17 mouse cellular contexts compared by ENCODE assay signal in genomic region chr13:45429239-45429638, GRCm38 (mm10). TPM values are rescaled to one million over a fixed set of nuclear protein-coding genes. Genes with fewer than 3 reads are reported as not detected.
DNase-seq lines count a peak whose midpoint lies in the region; ATAC-seq lines count a peak whose summit lies in the region.
"Had no signal": no experiment of that assay in that cellular context is flagged by ENCODE, and none has a peak within 500 bp of the region (broad histone marks: within the 10 kb centered on the region; RNA-seq: fewer than 3 reads in every experiment).

No protein-coding gene starts in this region.

- H3K4me2 ChIP-seq in heart, embryonic 13.5 days = peak overlapping the region; percentile 34
- no peak overlapping the region for H3K4me2 ChIP-seq in lung, embryonic 15.5 days
- no peak overlapping the region for H3K4me2 ChIP-seq in embryonic facial prominence, embryonic 11.5 days (ENCODE audit: low read depth, low read length)
- H3K4me2 ChIP-seq in heart, embryonic 16.5 days (ENCODE audit: low read depth, low read length) = peak overlapping the region; percentile 37
- H3K4me2 ChIP-seq: forebrain, embryonic 13.5 days; neural tube, embryonic 13.5 days had no signal

- no peaks in the 10 kb centered on the region for H3K36me3 ChIP-seq in heart, embryonic 13.5 days
- H3K36me3 ChIP-seq in lung, embryonic 15.5 days = no peaks in the 10 kb centered on the region
- no peaks in the 10 kb centered on the region for H3K36me3 ChIP-seq in embryonic facial prominence, embryonic 11.5 days (replicated peaks; ENCODE audit: control insufficient read depth, insufficient read depth, low read depth, low read length)
- no peaks in the 10 kb centered on the region for H3K36me3 ChIP-seq in heart, embryonic 16.5 days (ENCODE audit: control insufficient read depth, insufficient read depth)
- H3K36me3 ChIP-seq: neural tube, embryonic 13.5 days had no signal

- DNase-seq in heart, postnatal 25 days (ENCODE audit: low spot score) = no peak
- no peak for DNase-seq in lung, postnatal 25 days (ENCODE audit: low spot score)
- no peak for DNase-seq in embryonic facial prominence, embryonic 11.5 days (ENCODE audit: low spot score)
- no peak for DNase-seq in left cerebral cortex, postnatal 25 days (ENCODE audit: low spot score in 2 of 2)
- DNase-seq in layer of hippocampus, adult 11-12 months (ENCODE audit: low spot score) = no peak
- DNase-seq: adrenal gland, adult 8-10 months; kidney, postnatal 25 days; liver; thymus, adult 2 months had no signal

- H3K9ac ChIP-seq in heart, embryonic 13.5 days = peak overlapping the region; percentile 52
- no peak overlapping the region for H3K9ac ChIP-seq in lung, embryonic 15.5 days
- 0 out of 2 replicates have a peak overlapping the region, but pooled peaks have one; percentile 18 for H3K9ac ChIP-seq in embryonic facial prominence, embryonic 11.5 days (replicated peaks; ENCODE audit: low read length)
- H3K9ac ChIP-seq in heart, embryonic 16.5 days (ENCODE audit: low read length) = peak overlapping the region; percentile 44; the same call in 1 of the 2 replicates
- H3K9ac ChIP-seq: forebrain, embryonic 13.5 days; neural tube, embryonic 13.5 days had no signal

- H3K4me3 ChIP-seq in heart, embryonic 13.5 days = no peak overlapping the region
- no peak overlapping the region for H3K4me3 ChIP-seq in lung, embryonic 15.5 days
- no peak overlapping the region for H3K4me3 ChIP-seq in embryonic facial prominence, embryonic 11.5 days (ENCODE audit: low read depth, low read length)
- no peak overlapping the region for H3K4me3 ChIP-seq in heart, embryonic 16.5 days (ENCODE audit: low read length)
- H3K4me3 ChIP-seq: forebrain, embryonic 13.5 days; neural tube, embryonic 13.5 days had no signal

- peak overlapping the region; percentile 67 for H3K27ac ChIP-seq in heart, embryonic 13.5 days (replicated peaks)
- peak overlapping the region; percentile 52; the same call in 1 of the 2 replicates for H3K27ac ChIP-seq in lung, embryonic 15.5 days
- H3K27ac ChIP-seq in embryonic facial prominence, embryonic 11.5 days (replicated peaks; ENCODE audit: low read depth, low read length) = no peak overlapping the region
- peak overlapping the region; percentile 64 for H3K27ac ChIP-seq in heart, embryonic 16.5 days (ENCODE audit: low read length)
- H3K27ac ChIP-seq: forebrain, embryonic 13.5 days; macrophage; neural tube, embryonic 13.5 days had no signal

- no peak for ATAC-seq in heart, embryonic 13.5 days (ENCODE audit: extremely low read depth, insufficient number of reproducible peaks, low FRiP score, low TSS enrichment)
- no peak for ATAC-seq in lung, embryonic 15.5 days (ENCODE audit: borderline replicate concordance, extremely low read depth, low FRiP score, low TSS enrichment)
- ATAC-seq in embryonic facial prominence, embryonic 11.5 days (replicated peaks; ENCODE audit: insufficient number of reproducible peaks, low FRiP score, low TSS enrichment, low read depth) = no peak
- ATAC-seq in heart, embryonic 16.5 days (replicated peaks; ENCODE audit: extremely low read depth, insufficient read depth, low FRiP score) = no peak
- ATAC-seq: CD4-positive, CD25-positive, alpha-beta regulatory T cell, adult 4 months; forebrain, embryonic 13.5 days; Patski had no signal

- 31% methylated on average over 11 of the region's 11 CpGs for WGBS in heart, embryonic 13.5 days
- 22% methylated on average over 11 of the region's 11 CpGs for WGBS in lung, embryonic 15.5 days
- WGBS in embryonic facial prominence, embryonic 11.5 days = 28% methylated on average over 11 of the region's 11 CpGs
- WGBS in heart, embryonic 16.5 days = 27% methylated on average over 11 of the region's 11 CpGs

- peaks cover 19% of the 10 kb centered on the region for H3K4me1 ChIP-seq in heart, embryonic 13.5 days
- peaks cover 6% of the 10 kb centered on the region; the same call in 1 of the 2 replicates for H3K4me1 ChIP-seq in lung, embryonic 15.5 days
- H3K4me1 ChIP-seq in embryonic facial prominence, embryonic 11.5 days (ENCODE audit: control insufficient read depth, insufficient read depth, low read length) = no peaks in the 10 kb centered on the region
- H3K4me1 ChIP-seq in heart, embryonic 16.5 days (ENCODE audit: control insufficient read depth, insufficient read depth, low read length) = peaks cover 15% of the 10 kb centered on the region
- H3K4me1 ChIP-seq: forebrain, embryonic 13.5 days; neural tube, embryonic 13.5 days had no signal

- H3K9me3 ChIP-seq in heart, embryonic 13.5 days = no peaks in the 10 kb centered on the region
- H3K9me3 ChIP-seq in lung, embryonic 15.5 days = no peaks in the 10 kb centered on the region
- H3K9me3 ChIP-seq in embryonic facial prominence, embryonic 11.5 days (replicated peaks; ENCODE audit: control insufficient read depth, low read length) = no peaks in the 10 kb centered on the region
- no peaks in the 10 kb centered on the region for H3K9me3 ChIP-seq in heart, embryonic 16.5 days (replicated peaks; ENCODE audit: control insufficient read depth, low read length)
- H3K9me3 ChIP-seq: forebrain, embryonic 13.5 days; neural tube, embryonic 13.5 days had no signal

- intact Hi-C loops in heart, postnatal 25 days (cut with DNase I) = no loop called here
- intact Hi-C loops in left cerebral cortex, postnatal 25 days (cut with DNase I) = no loop called here

- no peaks in the 10 kb centered on the region for H3K27me3 ChIP-seq in heart, embryonic 13.5 days (replicated peaks)
- no peaks in the 10 kb centered on the region for H3K27me3 ChIP-seq in lung, embryonic 15.5 days
- no peaks in the 10 kb centered on the region for H3K27me3 ChIP-seq in embryonic facial prominence, embryonic 11.5 days (ENCODE audit: control insufficient read depth, insufficient read depth, low read length)
- H3K27me3 ChIP-seq in heart, embryonic 16.5 days (ENCODE audit: control insufficient read depth, insufficient read depth, low read length) = no peaks in the 10 kb centered on the region
- H3K27me3 ChIP-seq: neural tube, embryonic 13.5 days; Patski had no signal

RNA-seq across cellular contexts. Expression of gene Mylip, which starts 39.7 kb away (rescaled TPM):
- polyA plus RNA-seq in heart, embryonic 13.5 days (2015; fragmentation: Nextera tagmentation; extraction: Ambion mirVana) = 6.5 and 8.1 TPM in 2 replicates
- total RNA-seq in heart, postnatal 25 days (2021) = 10 to 100 TPM; 14.6 to 18.3 TPM
- polyA plus RNA-seq in lung, embryonic 15.5 days (2015; fragmentation: Nextera tagmentation; extraction: Ambion mirVana) = 7.1 and 8.0 TPM in 2 replicates
- polyA plus RNA-seq in embryonic facial prominence, embryonic 11.5 days (2014; fragmentation: Nextera tagmentation; extraction: Ambion mirVana) = 8.2 and 8.7 TPM in 2 replicates
- polyA plus RNA-seq in heart, embryonic 16.5 days (2015; fragmentation: Nextera tagmentation; extraction: Ambion mirVana) = 10.1 and 13.2 TPM in 2 replicates
- total RNA-seq in left cerebral cortex, postnatal 25 days (2021) = 10 to 100 TPM; 16.0 to 17.9 TPM

Comparison
In these comparisons a context has a peak if more than half of its experiments do, and no peak if none do; other contexts are left out.
1. H3K4me2 ChIP-seq: peak in heart, embryonic 13.5 days (single experiment) and heart, embryonic 16.5 days (single experiment); none in lung, embryonic 15.5 days (single experiment) and embryonic facial prominence, embryonic 11.5 days (single experiment).